Mouse (Mus musculus): Measurements from ENCODE around the gene Sept9. TPM values are rescaled to one million over a fixed set of nuclear protein-coding genes. Genes with fewer than 3 reads are reported as not detected.
A peak's percentile ranks its signal among the peaks of the same experiment; 100 is the strongest.

The Sept9 gene
- polyA plus RNA-seq, 1 experiment from 2014 or later, result 78.9 TPM

- no peak overlapping the region for H3K4me2 ChIP-seq
- no peaks in the 10 kb centered on the region for H3K9me3 ChIP-seq (replicated peaks; ENCODE audit: control insufficient read depth, low read length)
- no peak overlapping the region for H3K27ac ChIP-seq (ENCODE audit: low read depth, low read length)
- no peak overlapping the region for H3K4me3 ChIP-seq (ENCODE audit: low read depth, low read length)
- peaks cover 14% of the 10 kb centered on the region for H3K4me1 ChIP-seq (ENCODE audit: control insufficient read depth, insufficient read depth, low read length)
- 0 out of 2 replicates have a peak, but pooled peaks cover 2% of the 10 kb centered on the region for H3K27me3 ChIP-seq (ENCODE audit: control insufficient read depth, insufficient read depth, low read length)
- WGBS (ENCODE audit: insufficient replicate concordance), result 87% methylated on average over 13 of the region's 13 CpGs
- no peak for ATAC-seq (replicated peaks; ENCODE audit: insufficient number of reproducible peaks, low FRiP score, low TSS enrichment)
- peaks cover 18% of the 10 kb centered on the region for H3K36me3 ChIP-seq (ENCODE audit: control insufficient read depth, insufficient read depth, low read length)
- H3K9ac ChIP-seq (ENCODE audit: low read depth, low read length), result no peak overlapping the region
Measured at GRCm38 (mm10) chr11:117159257-117159945, 40.1 kb upstream of the Sept9 start.

GRCm38 (mm10) chr11:117159946-117160307 lies 39.5 kb upstream of the Sept9 start:
- no peaks in the 10 kb centered on the region for H3K9me3 ChIP-seq (replicated peaks; ENCODE audit: control insufficient read depth, low read length)
- H3K27me3 ChIP-seq (ENCODE audit: control insufficient read depth, insufficient read depth, low read length), result 0 out of 2 replicates have a peak, but pooled peaks cover 2% of the 10 kb centered on the region
- no peak overlapping the region for H3K27ac ChIP-seq (ENCODE audit: low read depth, low read length)
- H3K4me3 ChIP-seq (ENCODE audit: low read depth, low read length), result no peak overlapping the region
- peaks cover 18% of the 10 kb centered on the region for H3K36me3 ChIP-seq (ENCODE audit: control insufficient read depth, insufficient read depth, low read length)
- H3K4me1 ChIP-seq (ENCODE audit: control insufficient read depth, insufficient read depth, low read length), result peaks cover 11% of the 10 kb centered on the region; the same call in 1 of the 2 replicates
- H3K9ac ChIP-seq (ENCODE audit: low read depth, low read length), result no peak overlapping the region
- no peak overlapping the region for H3K4me2 ChIP-seq
- 66% methylated on average over 5 of the region's 5 CpGs for WGBS (ENCODE audit: insufficient replicate concordance)
- no peak for ATAC-seq (replicated peaks; ENCODE audit: insufficient number of reproducible peaks, low FRiP score, low TSS enrichment)

GRCm38 (mm10) chr11:117160791-117161190 lies 38.7 kb upstream of the Sept9 start:
- Histone ChIP-seq H3K9ac (ENCODE audit: low read depth, low read length) (no peak overlapping the region), H3K9me3 (replicated peaks; ENCODE audit: control insufficient read depth, low read length) (no peaks in the 10 kb centered on the region), H3K4me2 (no peak overlapping the region), H3K36me3 (ENCODE audit: control insufficient read depth, insufficient read depth, low read length) (peaks cover 15% of the 10 kb centered on the region), H3K4me3 (ENCODE audit: low read depth, low read length) (no peak overlapping the region), H3K27ac (ENCODE audit: low read depth, low read length) (no peak overlapping the region), H3K4me1 (ENCODE audit: control insufficient read depth, insufficient read depth, low read length) (peaks cover 11% of the 10 kb centered on the region; the same call in 1 of the 2 replicates), H3K27me3 (ENCODE audit: control insufficient read depth, insufficient read depth, low read length) (no peaks in the 10 kb centered on the region)
- 93% methylated on average over 12 of the region's 12 CpGs for WGBS (ENCODE audit: insufficient replicate concordance)
- ATAC-seq (replicated peaks; ENCODE audit: insufficient number of reproducible peaks, low FRiP score, low TSS enrichment), result no peak

GRCm38 (mm10) chr11:117161574-117161973 lies 37.9 kb upstream of the Sept9 start:
- 70% methylated on average over 8 of the region's 8 CpGs for WGBS (ENCODE audit: insufficient replicate concordance)
- Histone ChIP-seq H3K27ac (ENCODE audit: low read depth, low read length) (no peak overlapping the region), H3K9ac (ENCODE audit: low read depth, low read length) (no peak overlapping the region), H3K27me3 (ENCODE audit: control insufficient read depth, insufficient read depth, low read length) (no peaks in the 10 kb centered on the region), H3K9me3 (replicated peaks; ENCODE audit: control insufficient read depth, low read length) (no peaks in the 10 kb centered on the region), H3K4me2 (no peak overlapping the region), H3K4me1 (ENCODE audit: control insufficient read depth, insufficient read depth, low read length) (peaks cover 6% of the 10 kb centered on the region; the same call in 1 of the 2 replicates), H3K36me3 (ENCODE audit: control insufficient read depth, insufficient read depth, low read length) (peaks cover 12% of the 10 kb centered on the region), H3K4me3 (ENCODE audit: low read depth, low read length) (no peak overlapping the region)
- ATAC-seq (replicated peaks; ENCODE audit: insufficient number of reproducible peaks, low FRiP score, low TSS enrichment), result no peak

GRCm38 (mm10) chr11:117163098-117163497 lies 36.4 kb upstream of the Sept9 start:
- 67% methylated on average over 9 of the region's 9 CpGs for WGBS (ENCODE audit: insufficient replicate concordance)
- H3K9ac ChIP-seq (ENCODE audit: low read depth, low read length), result no peak overlapping the region
- ATAC-seq (replicated peaks; ENCODE audit: insufficient number of reproducible peaks, low FRiP score, low TSS enrichment), result 0 out of 2 replicates have a peak, but pooled peaks have one; percentile 8
- no peak overlapping the region for H3K27ac ChIP-seq (ENCODE audit: low read depth, low read length)
- no peak overlapping the region for H3K4me3 ChIP-seq (ENCODE audit: low read depth, low read length)
- H3K9me3 ChIP-seq (replicated peaks; ENCODE audit: control insufficient read depth, low read length), result no peaks in the 10 kb centered on the region
- peaks cover 7% of the 10 kb centered on the region; the same call in 1 of the 2 replicates for H3K36me3 ChIP-seq (ENCODE audit: control insufficient read depth, insufficient read depth, low read length)
- H3K4me1 ChIP-seq (ENCODE audit: control insufficient read depth, insufficient read depth, low read length), result peaks cover 6% of the 10 kb centered on the region; the same call in 1 of the 2 replicates
- H3K4me2 ChIP-seq, result no peak overlapping the region
- no peaks in the 10 kb centered on the region for H3K27me3 ChIP-seq (ENCODE audit: control insufficient read depth, insufficient read depth, low read length)

- WGBS (ENCODE audit: insufficient replicate concordance), result 64% methylated on average over 6 of the region's 6 CpGs
- no peak for ATAC-seq (replicated peaks; ENCODE audit: insufficient number of reproducible peaks, low FRiP score, low TSS enrichment)
- Histone ChIP-seq H3K27me3 (ENCODE audit: control insufficient read depth, insufficient read depth, low read length) (no peaks in the 10 kb centered on the region), H3K4me3 (ENCODE audit: low read depth, low read length) (no peak overlapping the region), H3K9ac (ENCODE audit: low read depth, low read length) (no peak overlapping the region), H3K4me1 (ENCODE audit: control insufficient read depth, insufficient read depth, low read length) (peaks cover 6% of the 10 kb centered on the region; the same call in 1 of the 2 replicates), H3K4me2 (no peak overlapping the region), H3K36me3 (ENCODE audit: control insufficient read depth, insufficient read depth, low read length) (peaks cover 6% of the 10 kb centered on the region; the same call in 1 of the 2 replicates), H3K9me3 (replicated peaks; ENCODE audit: control insufficient read depth, low read length) (no peaks in the 10 kb centered on the region), H3K27ac (ENCODE audit: low read depth, low read length) (no peak overlapping the region)
Measured at GRCm38 (mm10) chr11:117163771-117164170, 35.7 kb upstream of the Sept9 start.

- H3K9me3 ChIP-seq (replicated peaks; ENCODE audit: control insufficient read depth, low read length), result no peaks in the 10 kb centered on the region
- H3K27ac ChIP-seq (ENCODE audit: low read depth, low read length), result no peak overlapping the region
- H3K27me3 ChIP-seq (ENCODE audit: control insufficient read depth, insufficient read depth, low read length), result no peaks in the 10 kb centered on the region
- WGBS (ENCODE audit: insufficient replicate concordance), result 83% methylated on average over 20 of the region's 20 CpGs
- ATAC-seq (replicated peaks; ENCODE audit: insufficient number of reproducible peaks, low FRiP score, low TSS enrichment), result no peak
- H3K4me2 ChIP-seq, result no peak overlapping the region
- H3K36me3 ChIP-seq (ENCODE audit: control insufficient read depth, insufficient read depth, low read length), result no peaks in the 10 kb centered on the region
- no peaks in the 10 kb centered on the region for H3K4me1 ChIP-seq (ENCODE audit: control insufficient read depth, insufficient read depth, low read length)
- H3K9ac ChIP-seq (ENCODE audit: low read depth, low read length), result no peak overlapping the region
- no peak overlapping the region for H3K4me3 ChIP-seq (ENCODE audit: low read depth, low read length)
Measured at GRCm38 (mm10) chr11:117168278-117169087, 31.0 kb upstream of the Sept9 start.

- no peak overlapping the region for H3K4me3 ChIP-seq (ENCODE audit: low read depth, low read length)
- H3K27me3 ChIP-seq (ENCODE audit: control insufficient read depth, insufficient read depth, low read length), result no peaks in the 10 kb centered on the region
- H3K27ac ChIP-seq (ENCODE audit: low read depth, low read length), result no peak overlapping the region
- no peak for ATAC-seq (replicated peaks; ENCODE audit: insufficient number of reproducible peaks, low FRiP score, low TSS enrichment)
- H3K4me1 ChIP-seq (ENCODE audit: control insufficient read depth, insufficient read depth, low read length), result no peaks in the 10 kb centered on the region
- no peaks in the 10 kb centered on the region for H3K9me3 ChIP-seq (replicated peaks; ENCODE audit: control insufficient read depth, low read length)
- H3K4me2 ChIP-seq, result no peak overlapping the region
- H3K36me3 ChIP-seq (ENCODE audit: control insufficient read depth, insufficient read depth, low read length), result no peaks in the 10 kb centered on the region
- 89% methylated on average over 11 of the region's 11 CpGs for WGBS (ENCODE audit: insufficient replicate concordance)
- no peak overlapping the region for H3K9ac ChIP-seq (ENCODE audit: low read depth, low read length)
Measured at GRCm38 (mm10) chr11:117169088-117169635, 30.3 kb upstream of the Sept9 start.
